Mouse (Mus musculus) neural tube, embryonic 15.5 days (tissue): Measurements from ENCODE around the gene Kctd17. TPM values are rescaled to one million over a fixed set of nuclear protein-coding genes. Genes with fewer than 3 reads are reported as not detected.

Experiments
- ATAC-seq: fragments of 200-750 bp; cut with Nextera tagmentation; 2 replicates; pipeline ENCODE4 v1.8.0; 2017; ENCODE audit warnings: mild to moderate bottlenecking, moderate TSS enrichment, moderate library complexity; ENCODE audit not compliant: low FRiP score
- H3K27ac ChIP-seq: fragments of 300-500 bp; sonication (generic); replicated peaks from 2 replicates; pipeline ENCODE4 v1.5.1; 2015; ENCODE audit warnings: mild to moderate bottlenecking, inconsistent platforms
- H3K27me3 ChIP-seq: fragments of 300-500 bp; sonication (generic); replicated peaks from 2 replicates; pipeline ENCODE4 v1.6.1; 2015; ENCODE audit warnings: inconsistent platforms
- H3K36me3 ChIP-seq: fragments of 300-500 bp; sonication (generic); 2 replicates; pipeline ENCODE4 v1.6.1; 2015; ENCODE audit warnings: inconsistent platforms
- H3K4me1 ChIP-seq: fragments of 300-500 bp; sonication (generic); 2 replicates; pipeline ENCODE4 v1.6.1; 2015; ENCODE audit warnings: inconsistent platforms
- H3K4me2 ChIP-seq: fragments of 300-500 bp; sonication (generic); 2 replicates; pipeline ENCODE4 v1.6.1; 2015; ENCODE audit warnings: inconsistent platforms, mild to moderate bottlenecking, moderate library complexity
- H3K4me3 ChIP-seq: fragments of 300-500 bp; sonication (generic); replicated peaks from 2 replicates; pipeline ENCODE4 v1.5.1; 2015; ENCODE audit warnings: mild to moderate bottlenecking, inconsistent platforms
- H3K9ac ChIP-seq: fragments of 300-500 bp; sonication (generic); replicated peaks from 2 replicates; pipeline ENCODE4 v1.6.1; 2015; ENCODE audit warnings: mild to moderate bottlenecking, inconsistent platforms
- H3K9me3 ChIP-seq: fragments of 300-500 bp; sonication (generic); replicated peaks from 2 replicates; pipeline ENCODE4 v1.6.1; 2016; ENCODE audit warnings: inconsistent platforms
- WGBS: fragments of 180-500 bp; shearing (Covaris S2); methylation state at CpG from one replicate; pipeline ENCODE4 v1.1.7; 2015; ENCODE audit warnings: mixed read lengths; 5-methylcytosine and 5-hydroxymethylcytosine counted together
- polyA plus RNA-seq: library from polyadenylated mRNA; unstranded; fragments of >200 nt; fragmentation: Nextera tagmentation; extraction: Ambion mirVana; gene quantifications from 2 replicates; pipeline ENCODE4 v1.2.1, GENCODE M21; 2015

The Kctd17 gene
- polyA plus RNA-seq, 1 experiment from 2014 or later, result 158 TPM

DNA sequence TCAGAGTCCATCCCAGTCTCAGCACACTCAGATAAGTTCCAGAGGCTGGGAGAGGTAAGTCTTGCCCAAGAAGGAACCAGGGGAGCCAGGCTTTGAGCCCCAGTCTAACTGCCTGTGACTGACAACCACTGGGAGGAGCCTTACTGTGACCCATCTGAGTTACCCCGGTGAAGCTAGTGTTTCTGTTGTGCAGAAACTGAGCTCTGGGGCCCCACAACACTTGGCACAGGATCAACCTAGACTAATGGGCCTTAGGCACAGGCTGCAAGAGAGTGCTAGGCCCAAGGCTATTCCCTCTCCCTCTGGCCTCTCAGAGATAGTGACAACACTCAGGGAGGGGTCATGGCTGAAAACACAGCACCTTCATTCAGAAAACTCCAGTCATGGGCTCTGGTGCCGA, 22.8 kb downstream of the Kctd17 start:
- Histone ChIP-seq H3K9ac (no peak overlapping the region), H3K4me2 (no peak overlapping the region), H3K27ac (no peak overlapping the region), H3K36me3 (no peaks in the 10 kb centered on the region), H3K9me3 (no peaks in the 10 kb centered on the region), H3K4me1 (peaks cover 22% of the 10 kb centered on the region), H3K4me3 (no peak overlapping the region), H3K27me3 (no peaks in the 10 kb centered on the region)
- ATAC-seq, result no peak
- 72% methylated on average over 2 of the region's 2 CpGs for WGBS

DNA sequence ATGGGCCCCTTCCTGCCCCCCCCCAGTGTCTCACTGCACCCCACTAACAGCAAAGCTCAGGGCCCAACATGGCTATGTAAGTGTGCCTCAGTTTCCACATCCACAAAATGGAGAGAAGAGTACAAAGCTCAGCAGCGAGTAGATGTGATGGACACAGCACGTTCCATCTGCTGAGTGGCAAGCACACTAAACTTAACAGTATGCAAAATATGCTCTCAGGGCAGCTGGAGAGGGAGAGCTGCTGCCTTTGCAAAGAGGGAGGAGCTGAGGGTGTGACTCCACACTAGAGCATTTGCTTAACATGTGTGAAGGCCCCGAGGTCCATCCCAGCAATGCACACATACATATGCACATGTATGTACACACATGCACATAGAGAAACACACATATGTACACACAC, 24.6 kb downstream of the Kctd17 start:
- H3K27ac ChIP-seq, result no peak overlapping the region
- H3K4me2 ChIP-seq, result no peak overlapping the region
- no peak overlapping the region for H3K4me3 ChIP-seq
- H3K4me1 ChIP-seq, result peaks cover 20% of the 10 kb centered on the region
- no peaks in the 10 kb centered on the region for H3K36me3 ChIP-seq
- no peaks in the 10 kb centered on the region for H3K9me3 ChIP-seq
- no peak for ATAC-seq
- 89% methylated on average over 3 of the region's 3 CpGs for WGBS
- H3K9ac ChIP-seq, result no peak overlapping the region
- H3K27me3 ChIP-seq, result no peaks in the 10 kb centered on the region

DNA sequence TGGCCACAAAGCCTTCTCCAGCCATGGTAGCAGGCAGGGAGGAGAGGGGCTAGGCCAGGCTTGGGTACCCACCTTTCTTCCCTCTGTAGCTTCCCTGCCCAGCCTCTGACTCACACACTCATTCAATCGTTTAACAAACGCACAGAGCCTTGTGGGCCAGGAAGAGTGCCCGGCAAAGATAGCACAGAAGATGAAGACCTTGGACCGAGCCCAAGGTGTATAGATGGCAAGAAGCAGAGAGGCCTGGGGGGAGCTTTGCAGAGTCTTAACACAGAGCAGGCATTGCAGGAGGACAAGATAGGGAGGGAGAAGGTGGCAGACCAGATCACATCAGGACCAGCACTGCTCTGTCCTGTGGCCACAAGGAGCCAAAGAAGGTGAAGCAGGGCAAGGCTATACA, 26.8 kb downstream of the Kctd17 start:
- Histone ChIP-seq H3K4me3 (no peak overlapping the region), H3K9me3 (no peaks in the 10 kb centered on the region), H3K27me3 (no peaks in the 10 kb centered on the region), H3K4me1 (peaks cover 3% of the 10 kb centered on the region; the same call in 1 of the 2 replicates), H3K27ac (no peak overlapping the region), H3K9ac (no peak overlapping the region), H3K36me3 (no peaks in the 10 kb centered on the region), H3K4me2 (no peak overlapping the region)
- 75% methylated on average over 4 of the region's 4 CpGs for WGBS
- no peak for ATAC-seq

DNA sequence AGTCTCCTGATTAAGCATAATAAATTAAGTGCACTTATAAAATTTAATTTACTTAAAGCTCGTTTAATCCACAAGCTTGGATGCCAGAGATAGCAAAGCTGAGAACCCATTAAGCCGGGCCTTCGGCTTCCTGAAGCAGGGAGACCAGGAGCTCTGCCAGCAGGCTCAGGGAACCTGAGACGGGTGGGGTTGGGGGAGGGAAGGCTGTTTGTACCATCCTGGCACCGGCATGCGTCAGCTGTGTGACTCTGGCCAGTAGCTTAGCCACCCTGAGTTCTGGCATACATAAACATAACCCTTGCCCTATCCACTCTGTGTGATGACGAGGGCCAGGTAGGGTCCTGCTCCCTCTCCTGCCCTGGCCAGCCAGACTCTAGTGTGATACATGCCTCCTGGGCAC, 27.7 kb downstream of the Kctd17 start:
- no peak for ATAC-seq

GRCm38 (mm10) chr15:78457193-78457592, 28.8 kb downstream of the Kctd17 start:
- no peak for ATAC-seq
- no peaks in the 10 kb centered on the region for H3K9me3 ChIP-seq
- no peak overlapping the region for H3K4me3 ChIP-seq
- H3K27ac ChIP-seq, result no peak overlapping the region
- no peak overlapping the region for H3K9ac ChIP-seq
- no peaks in the 10 kb centered on the region for H3K36me3 ChIP-seq
- 80% methylated on average over 10 of the region's 10 CpGs for WGBS
- H3K4me2 ChIP-seq, result no peak overlapping the region
- H3K4me1 ChIP-seq, result no peaks in the 10 kb centered on the region
- H3K27me3 ChIP-seq, result no peaks in the 10 kb centered on the region

More for the DNA sequence above, 27.7 kb downstream of the Kctd17 start:
- Histone ChIP-seq H3K4me1 (no peaks in the 10 kb centered on the region), H3K4me2 (no peak overlapping the region), H3K4me3 (no peak overlapping the region), H3K9ac (no peak overlapping the region), H3K36me3 (no peaks in the 10 kb centered on the region), H3K27ac (no peak overlapping the region), H3K9me3 (no peaks in the 10 kb centered on the region), H3K27me3 (no peaks in the 10 kb centered on the region)
- 54% methylated on average over 7 of the region's 7 CpGs for WGBS

- Histone ChIP-seq H3K9ac (no peak overlapping the region), H3K4me2 (no peak overlapping the region), H3K27ac (no peak overlapping the region), H3K27me3 (no peaks in the 10 kb centered on the region; the same call in 1 of the 2 replicates), H3K9me3 (no peaks in the 10 kb centered on the region), H3K36me3 (no peaks in the 10 kb centered on the region), H3K4me1 (no peaks in the 10 kb centered on the region), H3K4me3 (no peak overlapping the region)
- no peak for ATAC-seq
- 78% methylated on average over 2 of the region's 2 CpGs for WGBS
These were observed 34.6 kb downstream of the Kctd17 start for GRCm38 (mm10) chr15:78462981-78463380.

- H3K4me3 ChIP-seq, result no peak overlapping the region
- WGBS, result 39% methylated on average over 6 of the region's 6 CpGs
- H3K4me2 ChIP-seq, result no peak overlapping the region
- H3K36me3 ChIP-seq, result no peaks in the 10 kb centered on the region
- H3K9ac ChIP-seq, result no peak overlapping the region
- no peaks in the 10 kb centered on the region; the same call in 1 of the 2 replicates for H3K27me3 ChIP-seq
- H3K4me1 ChIP-seq, result no peaks in the 10 kb centered on the region
- no peak for ATAC-seq
- no peaks in the 10 kb centered on the region for H3K9me3 ChIP-seq
- H3K27ac ChIP-seq, result no peak overlapping the region
These were observed 38.4 kb downstream of the Kctd17 start for GRCm38 (mm10) chr15:78466809-78467208.

DNA sequence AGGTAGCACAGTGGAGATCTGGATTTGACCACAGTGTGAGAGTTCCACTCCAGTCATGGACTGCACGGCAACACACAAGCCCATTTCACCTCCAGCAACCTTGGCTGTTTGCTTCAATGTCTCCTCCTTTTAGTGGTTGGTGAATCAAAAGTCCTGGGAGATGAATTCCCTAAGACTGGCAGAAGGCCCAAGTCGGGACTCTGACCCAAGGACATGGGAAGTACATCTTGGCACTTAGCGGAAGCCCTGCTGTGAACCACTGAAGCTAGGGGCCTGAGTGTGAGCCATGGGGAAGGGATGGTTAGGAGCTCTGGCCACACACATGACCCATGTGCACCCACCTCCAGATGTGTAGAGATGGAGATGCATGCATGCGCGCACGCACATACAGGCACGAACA, 39.2 kb downstream of the Kctd17 start:
- no peak overlapping the region for H3K4me3 ChIP-seq
- ATAC-seq, result no peak
- no peaks in the 10 kb centered on the region for H3K9me3 ChIP-seq
- no peaks in the 10 kb centered on the region for H3K36me3 ChIP-seq
- 90% methylated on average over 7 of the region's 7 CpGs for WGBS
- no peaks in the 10 kb centered on the region; the same call in 1 of the 2 replicates for H3K27me3 ChIP-seq
- H3K9ac ChIP-seq, result no peak overlapping the region
- no peak overlapping the region for H3K4me2 ChIP-seq
- no peak overlapping the region for H3K27ac ChIP-seq
- no peaks in the 10 kb centered on the region for H3K4me1 ChIP-seq

GRCm38 (mm10) chr15:78468379-78468937, 40.1 kb downstream of the Kctd17 start, which contains the start of gene Tmprss6:
Gene Tmprss6 (minus strand): TSS chr15:78468634.
- Histone ChIP-seq H3K4me1 (no peaks in the 10 kb centered on the region), H3K4me2 (no peak within 1 kb of the TSS), H3K9me3 (no peaks in the 10 kb centered on the region), H3K9ac (no peak within 1 kb of the TSS), H3K27ac (no peak within 1 kb of the TSS), H3K27me3 (no peaks in the 10 kb centered on the region; the same call in 1 of the 2 replicates), H3K4me3 (no peak within 1 kb of the TSS), H3K36me3 (no peaks in the 10 kb centered on the region)
- ATAC-seq, result no peak
- WGBS, result 86% methylated on average over 7 of the region's 7 CpGs

GRCm38 (mm10) chr15:78470495-78471276, 42.3 kb downstream of the Kctd17 start:
- ATAC-seq, result no peak
- Histone ChIP-seq H3K4me2 (no peak overlapping the region), H3K27me3 (no peaks in the 10 kb centered on the region), H3K9ac (no peak overlapping the region), H3K27ac (no peak overlapping the region), H3K36me3 (no peaks in the 10 kb centered on the region), H3K4me1 (no peaks in the 10 kb centered on the region), H3K4me3 (no peak overlapping the region), H3K9me3 (no peaks in the 10 kb centered on the region)
- WGBS, result 77% methylated on average over 4 of the region's 4 CpGs

- 38% methylated on average over 7 of the region's 7 CpGs for WGBS
These were observed 43.5 kb downstream of the Kctd17 start for GRCm38 (mm10) chr15:78471902-78472301.

DNA sequence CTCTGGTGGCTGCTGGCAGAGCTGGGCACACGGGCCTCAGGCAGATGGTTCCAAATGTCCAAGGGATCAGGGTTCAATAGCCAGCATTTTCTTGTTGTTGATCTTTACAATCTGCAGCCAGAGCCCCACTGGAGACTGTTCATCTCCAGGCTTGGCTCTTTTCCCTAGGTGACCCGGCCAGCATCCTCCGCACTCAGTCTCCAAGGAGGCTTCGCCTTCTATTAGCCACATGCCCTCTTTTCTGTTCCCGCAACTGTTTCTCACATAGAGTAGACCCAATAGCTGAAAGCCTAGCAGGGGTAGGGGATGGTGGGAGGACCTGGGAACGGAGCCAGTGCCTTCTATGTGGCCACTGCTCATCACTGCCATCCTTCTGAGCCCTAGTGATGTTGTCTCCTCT, 45.1 kb downstream of the Kctd17 start:
- Histone ChIP-seq H3K27me3 (no peaks in the 10 kb centered on the region; the same call in 1 of the 2 replicates), H3K4me1 (no peaks in the 10 kb centered on the region), H3K27ac (no peak overlapping the region), H3K9ac (no peak overlapping the region), H3K9me3 (no peaks in the 10 kb centered on the region), H3K4me3 (no peak overlapping the region), H3K4me2 (no peak overlapping the region), H3K36me3 (no peaks in the 10 kb centered on the region)
- WGBS, result 80% methylated on average over 6 of the region's 6 CpGs
- no peak for ATAC-seq

More at GRCm38 (mm10) chr15:78471902-78472301, 43.5 kb downstream of the Kctd17 start:
- H3K27ac ChIP-seq, result no peak overlapping the region
- no peak overlapping the region for H3K9ac ChIP-seq
- H3K9me3 ChIP-seq, result no peaks in the 10 kb centered on the region
- no peaks in the 10 kb centered on the region for H3K4me1 ChIP-seq
- no peak for ATAC-seq
- H3K27me3 ChIP-seq, result no peaks in the 10 kb centered on the region; the same call in 1 of the 2 replicates
- no peak overlapping the region for H3K4me3 ChIP-seq
- no peaks in the 10 kb centered on the region for H3K36me3 ChIP-seq
- H3K4me2 ChIP-seq, result no peak overlapping the region
